Mouse (Mus musculus): ENCODE measurements around the gene Pitpnc1. TPM values are rescaled to one million over a fixed set of nuclear protein-coding genes. Genes with fewer than 3 reads are reported as not detected.

Gene Pitpnc1
- polyA plus RNA-seq, 1 experiment, result 23.1 TPM

- Histone ChIP-seq H3K27ac (replicated peaks; ENCODE audit: low read depth, low read length) (no peak overlapping the region), H3K4me3 (ENCODE audit: insufficient read depth, low read depth, low read length) (no peak overlapping the region), H3K4me1 (ENCODE audit: control insufficient read depth, insufficient read depth, insufficient read length, low read length) (peaks cover 33% of the 10 kb centered on the region)
These were observed 80.0 kb downstream of the Pitpnc1 start for GRCm38 (mm10) chr11:107390540-107390939.

GRCm38 (mm10) chr11:107390001-107390400, 80.5 kb downstream of the Pitpnc1 start:
- H3K4me3 ChIP-seq (ENCODE audit: insufficient read depth, low read depth, low read length), result no peak overlapping the region
- H3K27ac ChIP-seq (replicated peaks; ENCODE audit: low read depth, low read length), result no peak overlapping the region
- H3K4me1 ChIP-seq (ENCODE audit: control insufficient read depth, insufficient read depth, insufficient read length, low read length), result peaks cover 35% of the 10 kb centered on the region

GRCm38 (mm10) chr11:107386481-107386880, 84.0 kb downstream of the Pitpnc1 start:
- Histone ChIP-seq H3K4me3 (ENCODE audit: insufficient read depth, low read depth, low read length) (no peak overlapping the region), H3K4me1 (ENCODE audit: control insufficient read depth, insufficient read depth, insufficient read length, low read length) (peaks cover 25% of the 10 kb centered on the region), H3K27ac (replicated peaks; ENCODE audit: low read depth, low read length) (peak overlapping the region; percentile 85)

GRCm38 (mm10) chr11:107385306-107385705, 85.2 kb downstream of the Pitpnc1 start:
- Histone ChIP-seq H3K4me3 (ENCODE audit: insufficient read depth, low read depth, low read length) (no peak overlapping the region), H3K4me1 (ENCODE audit: control insufficient read depth, insufficient read depth, insufficient read length, low read length) (peaks cover 22% of the 10 kb centered on the region), H3K27ac (replicated peaks; ENCODE audit: low read depth, low read length) (0 out of 2 replicates have a peak overlapping the region, but pooled peaks have one; percentile 6)

- H3K4me3 ChIP-seq (ENCODE audit: insufficient read depth, low read depth, low read length), result no peak overlapping the region
- peak overlapping the region; percentile 73 for H3K27ac ChIP-seq (replicated peaks; ENCODE audit: low read depth, low read length)
- H3K4me1 ChIP-seq (ENCODE audit: control insufficient read depth, insufficient read depth, insufficient read length, low read length), result peaks cover 31% of the 10 kb centered on the region
These were observed 86.5 kb downstream of the Pitpnc1 start for GRCm38 (mm10) chr11:107383985-107384384.

GRCm38 (mm10) chr11:107379965-107380364, 90.5 kb downstream of the Pitpnc1 start:
- peak overlapping the region; percentile 86 for H3K27ac ChIP-seq (replicated peaks; ENCODE audit: low read depth, low read length)
- H3K4me3 ChIP-seq (ENCODE audit: insufficient read depth, low read depth, low read length), result 0 out of 2 replicates have a peak overlapping the region, but pooled peaks have one; percentile 3
- peaks cover 33% of the 10 kb centered on the region for H3K4me1 ChIP-seq (ENCODE audit: control insufficient read depth, insufficient read depth, insufficient read length, low read length)

- Histone ChIP-seq H3K4me3 (ENCODE audit: insufficient read depth, low read depth, low read length) (no peak overlapping the region), H3K27ac (replicated peaks; ENCODE audit: low read depth, low read length) (peak overlapping the region; percentile 86), H3K4me1 (ENCODE audit: control insufficient read depth, insufficient read depth, insufficient read length, low read length) (peaks cover 33% of the 10 kb centered on the region)
These were observed 91.2 kb downstream of the Pitpnc1 start for GRCm38 (mm10) chr11:107379089-107379845.

- Histone ChIP-seq H3K4me1 (ENCODE audit: control insufficient read depth, insufficient read depth, insufficient read length, low read length) (peaks cover 25% of the 10 kb centered on the region), H3K4me3 (ENCODE audit: insufficient read depth, low read depth, low read length) (no peak overlapping the region), H3K27ac (replicated peaks; ENCODE audit: low read depth, low read length) (peak overlapping the region; percentile 17; the same call in 1 of the 2 replicates)
These were observed 93.2 kb downstream of the Pitpnc1 start for GRCm38 (mm10) chr11:107377326-107377725.

GRCm38 (mm10) chr11:107376272-107376671, 94.2 kb downstream of the Pitpnc1 start:
- Histone ChIP-seq H3K27ac (replicated peaks; ENCODE audit: low read depth, low read length) (peak overlapping the region; percentile 78), H3K4me1 (ENCODE audit: control insufficient read depth, insufficient read depth, insufficient read length, low read length) (peaks cover 28% of the 10 kb centered on the region), H3K4me3 (ENCODE audit: insufficient read depth, low read depth, low read length) (no peak overlapping the region)

GRCm38 (mm10) chr11:107375816-107376215, 94.7 kb downstream of the Pitpnc1 start:
- no peak overlapping the region for H3K4me3 ChIP-seq (ENCODE audit: insufficient read depth, low read depth, low read length)
- peak overlapping the region; percentile 78 for H3K27ac ChIP-seq (replicated peaks; ENCODE audit: low read depth, low read length)
- H3K4me1 ChIP-seq (ENCODE audit: control insufficient read depth, insufficient read depth, insufficient read length, low read length), result peaks cover 32% of the 10 kb centered on the region

GRCm38 (mm10) chr11:107373569-107373968, 96.9 kb downstream of the Pitpnc1 start:
- Histone ChIP-seq H3K4me3 (ENCODE audit: insufficient read depth, low read depth, low read length) (no peak overlapping the region), H3K27ac (replicated peaks; ENCODE audit: low read depth, low read length) (no peak overlapping the region)

GRCm38 (mm10) chr11:107373154-107373553, 97.3 kb downstream of the Pitpnc1 start:
- peaks cover 28% of the 10 kb centered on the region for H3K4me1 ChIP-seq (ENCODE audit: control insufficient read depth, insufficient read depth, insufficient read length, low read length)
- H3K4me3 ChIP-seq (ENCODE audit: insufficient read depth, low read depth, low read length), result no peak overlapping the region
- H3K27ac ChIP-seq (replicated peaks; ENCODE audit: low read depth, low read length), result no peak overlapping the region

More at GRCm38 (mm10) chr11:107373569-107373968, 96.9 kb downstream of the Pitpnc1 start:
- H3K4me1 ChIP-seq (ENCODE audit: control insufficient read depth, insufficient read depth, insufficient read length, low read length), result peaks cover 29% of the 10 kb centered on the region

- Histone ChIP-seq H3K27ac (replicated peaks; ENCODE audit: low read depth, low read length) (no peak overlapping the region), H3K4me1 (ENCODE audit: control insufficient read depth, insufficient read depth, insufficient read length, low read length) (peaks cover 25% of the 10 kb centered on the region), H3K4me3 (ENCODE audit: insufficient read depth, low read depth, low read length) (no peak overlapping the region)
These were observed 97.8 kb downstream of the Pitpnc1 start for GRCm38 (mm10) chr11:107372688-107373087.

- Histone ChIP-seq H3K4me1 (ENCODE audit: control insufficient read depth, insufficient read depth, insufficient read length, low read length) (peaks cover 32% of the 10 kb centered on the region; the same call in 1 of the 2 replicates), H3K27ac (replicated peaks; ENCODE audit: low read depth, low read length) (peak overlapping the region; percentile 76), H3K4me3 (ENCODE audit: insufficient read depth, low read depth, low read length) (no peak overlapping the region)
These were observed 100.0 kb downstream of the Pitpnc1 start for GRCm38 (mm10) chr11:107370476-107370875.

GRCm38 (mm10) chr11:107369661-107370060, 100.8 kb downstream of the Pitpnc1 start:
- H3K27ac ChIP-seq (replicated peaks; ENCODE audit: low read depth, low read length), result no peak overlapping the region
- no peak overlapping the region for H3K4me3 ChIP-seq (ENCODE audit: insufficient read depth, low read depth, low read length)
- peaks cover 32% of the 10 kb centered on the region; the same call in 1 of the 2 replicates for H3K4me1 ChIP-seq (ENCODE audit: control insufficient read depth, insufficient read depth, insufficient read length, low read length)
